Mouse (Mus musculus): ENCODE data around the gene Adgrg3. TPM values are rescaled to one million over a fixed set of nuclear protein-coding genes. Genes with fewer than 3 reads are reported as not detected.

Adgrg3 gene
- total RNA-seq, 1 experiment, result 0.36 TPM

DNA sequence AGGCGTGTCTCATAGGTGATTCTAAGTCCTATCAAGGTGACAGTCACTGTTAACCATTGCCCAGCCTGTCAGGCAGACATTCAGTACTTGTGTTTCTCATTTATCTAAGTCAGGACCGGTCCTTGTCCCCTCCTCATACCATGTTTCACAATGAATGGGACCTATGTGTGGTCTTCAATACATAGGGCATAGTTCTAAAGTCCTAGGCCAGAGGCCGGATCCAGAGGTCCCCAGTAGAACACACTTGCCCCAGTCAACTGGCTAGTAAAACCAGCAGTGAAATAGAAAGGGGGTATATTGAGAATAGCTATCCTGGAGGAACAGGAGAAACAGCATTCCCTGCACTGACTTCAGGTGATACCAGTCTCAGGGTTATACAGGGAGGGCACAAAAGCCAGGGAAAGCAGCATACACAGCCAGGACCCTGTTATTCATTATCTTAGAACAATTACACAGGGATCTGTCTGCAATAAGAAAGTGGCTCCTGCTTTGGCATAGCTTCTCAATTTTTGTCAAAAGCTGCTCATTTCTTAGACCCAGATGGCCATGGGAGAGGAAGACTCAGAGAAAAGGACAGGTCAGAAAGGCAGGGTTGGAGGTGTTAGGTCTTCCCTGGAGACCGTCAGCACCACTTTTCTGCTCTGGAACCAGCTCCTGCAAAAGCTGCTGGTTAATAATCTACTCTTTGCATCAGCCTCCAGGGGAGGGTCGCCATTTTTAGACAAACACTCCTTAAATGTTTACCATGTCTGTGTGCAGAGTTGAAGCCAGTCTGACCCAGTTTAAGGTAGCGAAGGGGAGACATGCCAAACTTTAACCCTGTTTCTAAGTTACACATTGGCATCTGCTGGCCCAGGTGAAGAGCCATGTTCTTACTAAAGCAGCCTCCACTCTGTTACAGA lies 24.6 kb downstream of the Adgrg3 start:
- Histone ChIP-seq H3K9me3 (ENCODE audit: control insufficient read depth, insufficient read depth, low read depth, low read length) (no peaks in the 10 kb centered on the region), H3K9ac (ENCODE audit: insufficient read depth, low read depth, low read length, poor library complexity, severe bottlenecking) (no peak overlapping the region), H3K4me3 (ENCODE audit: insufficient read depth in 1 of 2, low read depth in 1 of 2, low read length in 2 of 2, poor library complexity in 1 of 2, severe bottlenecking in 1 of 2) (no peak overlapping the region), H3K4me1 (ENCODE audit: control insufficient read depth in 2 of 2, insufficient read depth in 2 of 2, low read length in 2 of 2, poor library complexity in 1 of 2) (no peaks in the 10 kb centered on the region), H3K27ac (ENCODE audit: insufficient read depth, low read depth, low read length, poor library complexity, severe bottlenecking) (no peak overlapping the region), H3K36me3 (ENCODE audit: control insufficient read depth, insufficient read depth, low read length, poor library complexity, severe bottlenecking) (no peaks in the 10 kb centered on the region)
- DNase-seq (ENCODE audit: low read depth, low spot score), result no peak
- in situ Hi-C loops (cut with MboI; ENCODE audit: low sequenced_read_pairs in 2 of 2, unreplicated experiment in 2 of 2), result no loop called here
- no peak for TF ChIP-seq ZNF384 (IDR thresholded peaks at IDR 0.05; ENCODE audit: low read depth, low read length)
- TF ChIP-seq MAFK (IDR thresholded peaks at IDR 0.05; ENCODE audit: insufficient read depth, low read depth, low read length), result no peak
- no peak for TF ChIP-seq HCFC1 (IDR thresholded peaks at IDR 0.05; ENCODE audit: borderline replicate concordance, insufficient read depth, low read length)
- no peak for TF ChIP-seq ZC3H11A (IDR thresholded peaks at IDR 0.05; ENCODE audit: borderline replicate concordance, low read depth, low read length)
- TF ChIP-seq CHD2 (IDR thresholded peaks at IDR 0.05; ENCODE audit: low read depth, low read length), result no peak

DNA sequence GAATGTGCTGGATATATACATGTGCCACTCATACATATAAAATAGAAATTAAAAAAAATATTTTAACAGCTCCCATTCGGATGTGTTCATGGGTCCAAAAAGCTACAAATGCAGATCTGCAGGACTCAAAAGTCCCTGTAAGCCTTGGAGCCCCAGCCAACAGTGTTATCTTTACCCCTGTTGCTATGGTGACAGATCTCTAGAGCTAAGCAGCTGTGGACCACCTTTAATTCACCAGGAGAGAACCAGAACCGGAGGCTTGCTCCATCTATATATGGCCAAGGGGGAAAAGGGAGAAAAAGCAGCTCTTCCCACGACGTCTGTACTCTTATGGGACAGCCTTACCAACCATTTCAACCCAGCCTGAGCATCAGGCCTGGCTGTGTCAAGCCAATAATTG lies 27.3 kb downstream of the Adgrg3 start:
- Histone ChIP-seq H3K9ac (ENCODE audit: insufficient read depth, low read depth, low read length, poor library complexity, severe bottlenecking) (no peak overlapping the region), H3K9me3 (ENCODE audit: control insufficient read depth, insufficient read depth, low read depth, low read length) (no peaks in the 10 kb centered on the region), H3K27ac (ENCODE audit: insufficient read depth, low read depth, low read length, poor library complexity, severe bottlenecking) (no peak overlapping the region), H3K36me3 (ENCODE audit: control insufficient read depth, insufficient read depth, low read length, poor library complexity, severe bottlenecking) (no peaks in the 10 kb centered on the region), H3K4me3 (ENCODE audit: insufficient read depth in 1 of 2, low read depth in 1 of 2, low read length in 2 of 2, poor library complexity in 1 of 2, severe bottlenecking in 1 of 2) (no peak overlapping the region), H3K4me1 (ENCODE audit: control insufficient read depth in 2 of 2, insufficient read depth in 2 of 2, low read length in 2 of 2, poor library complexity in 1 of 2) (no peaks in the 10 kb centered on the region)
- TF ChIP-seq CHD2 (IDR thresholded peaks at IDR 0.05; ENCODE audit: low read depth, low read length) (no peak), MAFK (IDR thresholded peaks at IDR 0.05; ENCODE audit: insufficient read depth, low read depth, low read length) (no peak), ZNF384 (IDR thresholded peaks at IDR 0.05; ENCODE audit: low read depth, low read length) (no peak), HCFC1 (IDR thresholded peaks at IDR 0.05; ENCODE audit: borderline replicate concordance, insufficient read depth, low read length) (no peak), ZC3H11A (IDR thresholded peaks at IDR 0.05; ENCODE audit: borderline replicate concordance, low read depth, low read length) (no peak)
- no peak for DNase-seq (ENCODE audit: low read depth, low spot score)
- in situ Hi-C loops (cut with MboI; ENCODE audit: low sequenced_read_pairs in 2 of 2, unreplicated experiment in 2 of 2), result no loop called here

DNA sequence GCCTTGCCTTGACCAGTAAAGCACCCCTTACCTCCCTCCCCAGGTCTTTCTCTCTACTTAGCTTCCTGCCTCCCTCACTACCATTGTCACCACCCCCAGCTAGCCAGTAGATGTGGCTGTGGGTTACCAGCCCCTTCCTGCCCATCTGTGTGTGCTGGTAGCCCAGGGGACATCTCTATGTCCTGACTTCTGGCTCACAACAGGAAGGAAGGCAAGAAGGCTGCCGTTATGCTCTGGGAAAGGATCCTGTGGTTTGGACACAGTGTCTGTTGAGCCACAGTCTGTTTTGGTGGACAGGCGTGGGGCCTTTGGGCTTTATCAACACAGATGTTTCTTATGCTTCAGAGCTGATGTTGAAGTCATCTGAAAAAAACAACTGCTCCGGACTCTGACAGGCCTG lies 29.5 kb downstream of the Adgrg3 start:
- no peak overlapping the region for H3K4me3 ChIP-seq (ENCODE audit: insufficient read depth in 1 of 2, low read depth in 1 of 2, low read length in 2 of 2, poor library complexity in 1 of 2, severe bottlenecking in 1 of 2)
- DNase-seq (ENCODE audit: low read depth, low spot score), result no peak
- no peaks in the 10 kb centered on the region for H3K9me3 ChIP-seq (ENCODE audit: control insufficient read depth, insufficient read depth, low read depth, low read length)
- no peak overlapping the region for H3K9ac ChIP-seq (ENCODE audit: insufficient read depth, low read depth, low read length, poor library complexity, severe bottlenecking)
- H3K36me3 ChIP-seq (ENCODE audit: control insufficient read depth, insufficient read depth, low read length, poor library complexity, severe bottlenecking), result no peaks in the 10 kb centered on the region
- H3K27ac ChIP-seq (ENCODE audit: insufficient read depth, low read depth, low read length, poor library complexity, severe bottlenecking), result no peak overlapping the region
- no peaks in the 10 kb centered on the region for H3K4me1 ChIP-seq (ENCODE audit: control insufficient read depth in 2 of 2, insufficient read depth in 2 of 2, low read length in 2 of 2, poor library complexity in 1 of 2)
- TF ChIP-seq ZC3H11A (IDR thresholded peaks at IDR 0.05; ENCODE audit: borderline replicate concordance, low read depth, low read length) (no peak), MAFK (IDR thresholded peaks at IDR 0.05; ENCODE audit: insufficient read depth, low read depth, low read length) (no peak), CHD2 (IDR thresholded peaks at IDR 0.05; ENCODE audit: low read depth, low read length) (no peak), HCFC1 (IDR thresholded peaks at IDR 0.05; ENCODE audit: borderline replicate concordance, insufficient read depth, low read length) (no peak), ZNF384 (IDR thresholded peaks at IDR 0.05; ENCODE audit: low read depth, low read length) (no peak)
- in situ Hi-C loops (cut with MboI; ENCODE audit: low sequenced_read_pairs in 2 of 2, unreplicated experiment in 2 of 2), result no loop called here

DNA sequence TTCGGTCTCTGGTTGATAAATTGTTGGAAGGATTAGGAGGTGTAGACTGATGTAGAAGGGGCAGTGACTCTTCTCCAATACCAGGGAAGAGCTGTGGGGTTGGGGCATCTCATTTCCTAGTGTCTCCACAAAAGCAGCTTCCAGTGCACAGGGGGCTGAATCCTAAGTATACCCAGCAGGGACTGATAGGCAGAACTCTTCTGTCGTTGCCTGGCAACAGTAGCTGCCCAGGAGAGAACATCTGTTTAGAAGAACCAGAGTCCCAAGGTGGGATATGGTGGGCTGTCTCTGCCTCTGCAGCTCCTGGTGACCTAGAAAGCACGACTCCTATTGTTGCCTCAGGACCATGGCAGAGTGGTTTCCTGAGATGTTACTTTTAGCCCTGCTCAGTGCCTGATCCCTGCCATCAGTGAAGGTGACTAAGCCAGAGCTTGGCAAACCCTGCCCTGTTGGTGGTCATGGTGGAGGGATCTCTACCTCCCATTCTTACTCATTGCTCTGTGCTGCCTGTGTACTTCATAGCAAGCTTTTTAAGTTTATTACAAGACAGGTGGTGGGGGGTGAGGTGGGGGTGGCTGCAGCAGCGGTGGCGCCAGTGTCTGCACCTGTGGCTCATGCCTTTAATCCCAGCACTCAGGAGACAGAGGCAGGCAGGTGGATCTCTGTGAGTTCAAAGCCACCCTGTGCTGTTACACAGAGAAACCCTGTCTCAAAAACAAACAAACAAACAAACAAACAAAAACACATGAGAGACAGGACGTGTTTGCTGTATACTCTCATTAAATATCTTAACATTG lies 30.6 kb downstream of the Adgrg3 start:
- no peak for DNase-seq (ENCODE audit: low read depth, low spot score)
- H3K27ac ChIP-seq (ENCODE audit: insufficient read depth, low read depth, low read length, poor library complexity, severe bottlenecking), result no peak overlapping the region
- H3K9me3 ChIP-seq (ENCODE audit: control insufficient read depth, insufficient read depth, low read depth, low read length), result no peaks in the 10 kb centered on the region
- no peaks in the 10 kb centered on the region for H3K4me1 ChIP-seq (ENCODE audit: control insufficient read depth in 2 of 2, insufficient read depth in 2 of 2, low read length in 2 of 2, poor library complexity in 1 of 2)
- H3K4me3 ChIP-seq (ENCODE audit: insufficient read depth in 1 of 2, low read depth in 1 of 2, low read length in 2 of 2, poor library complexity in 1 of 2, severe bottlenecking in 1 of 2), result no peak overlapping the region
- TF ChIP-seq MAFK (IDR thresholded peaks at IDR 0.05; ENCODE audit: insufficient read depth, low read depth, low read length), result no peak
- TF ChIP-seq HCFC1 (IDR thresholded peaks at IDR 0.05; ENCODE audit: borderline replicate concordance, insufficient read depth, low read length), result no peak
- TF ChIP-seq ZNF384 (IDR thresholded peaks at IDR 0.05; ENCODE audit: low read depth, low read length), result no peak
- TF ChIP-seq ZC3H11A (IDR thresholded peaks at IDR 0.05; ENCODE audit: borderline replicate concordance, low read depth, low read length), result no peak
- TF ChIP-seq CHD2 (IDR thresholded peaks at IDR 0.05; ENCODE audit: low read depth, low read length), result no peak
- in situ Hi-C loops (cut with MboI; ENCODE audit: low sequenced_read_pairs in 2 of 2, unreplicated experiment in 2 of 2), result no loop called here
- H3K36me3 ChIP-seq (ENCODE audit: control insufficient read depth, insufficient read depth, low read length, poor library complexity, severe bottlenecking), result no peaks in the 10 kb centered on the region
- H3K9ac ChIP-seq (ENCODE audit: insufficient read depth, low read depth, low read length, poor library complexity, severe bottlenecking), result no peak overlapping the region
